ENCODE assay signal across 25 mouse cellular contexts in the genomic region with DNA sequence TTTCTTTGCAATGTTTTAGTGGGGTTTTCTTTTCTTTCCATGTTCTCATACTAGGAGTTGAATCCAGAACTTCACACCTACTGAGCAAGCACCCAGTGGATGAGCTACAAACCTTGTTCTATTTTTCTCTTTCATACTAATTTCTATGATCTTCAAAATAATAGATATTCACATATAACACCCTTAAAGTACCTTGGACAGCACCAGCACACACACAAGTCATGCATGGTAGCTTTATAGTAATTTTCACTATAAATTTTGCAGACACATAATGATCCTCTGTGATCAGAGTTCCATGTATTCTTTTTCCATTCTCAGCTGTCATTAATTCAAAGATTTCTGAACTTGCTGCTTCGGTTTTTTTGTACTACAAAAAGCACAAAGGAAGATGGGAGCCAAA.
DNase-seq lines count a peak whose midpoint lies in the region; ATAC-seq and TF ChIP-seq lines count a peak whose summit lies in the region.
"Had no signal": no experiment of that assay in that cellular context is flagged by ENCODE, and none has a peak within 500 bp of the region (broad histone marks: within the 10 kb centered on the region; RNA-seq: fewer than 3 reads in every experiment).

No protein-coding gene starts in this region.

- TF ChIP-seq POLR2A in MEL (IDR thresholded peaks at IDR 0.05; ENCODE audit: control insufficient read depth in 1 of 2, insufficient read depth in 1 of 2, low read depth in 1 of 2, low read length in 2 of 2, poor library complexity in 1 of 2), result no peak

- no peaks in the 10 kb centered on the region for H3K4me1 ChIP-seq in kidney, postnatal 0 days (replicated peaks; ENCODE audit: insufficient read depth, low read length)
- peaks cover 0 to 3% of the 10 kb centered on the region in 2 experiments; a peak in 1 of 4 replicates for H3K4me1 ChIP-seq in MEL (ENCODE audit: control insufficient read depth in 1 of 2, insufficient read depth in 2 of 2, low read length in 2 of 2)
- H3K4me1 ChIP-seq in embryonic facial prominence, embryonic 14.5 days (ENCODE audit: control insufficient read depth, insufficient read depth, low read length), result no peaks in the 10 kb centered on the region
- H3K4me1 ChIP-seq: embryonic facial prominence, embryonic 15.5 days; heart, embryonic 10.5 days; heart, embryonic 13.5 days; hindbrain, embryonic 15.5 days had no signal

- H3K79me2 ChIP-seq in MEL (ENCODE audit: control insufficient read depth, insufficient read depth, low read length, poor library complexity), result no peaks in the 10 kb centered on the region

- no peak overlapping the region for H3K4me3 ChIP-seq in kidney, postnatal 0 days (replicated peaks; ENCODE audit: low read depth, low read length)
- H3K4me3 ChIP-seq in MEL (ENCODE audit: control insufficient read depth in 1 of 2, insufficient read depth in 1 of 2, low read depth in 2 of 2, low read length in 2 of 2), result no peak overlapping the region
- no peak overlapping the region for H3K4me3 ChIP-seq in embryonic facial prominence, embryonic 14.5 days (ENCODE audit: low read depth, low read length)
- H3K4me3 ChIP-seq: embryonic facial prominence, embryonic 15.5 days; heart, adult 2 months; heart, embryonic 10.5 days; heart, embryonic 13.5 days; hindbrain, embryonic 15.5 days had no signal

- no peaks in the 10 kb centered on the region for H3K9me3 ChIP-seq in kidney, postnatal 0 days (replicated peaks; ENCODE audit: low read length)
- H3K9me3 ChIP-seq in MEL (replicated peaks; ENCODE audit: insufficient read depth, low read length), result no peaks in the 10 kb centered on the region
- H3K9me3 ChIP-seq in embryonic facial prominence, embryonic 14.5 days (ENCODE audit: control insufficient read depth, low read length), result no peaks in the 10 kb centered on the region
- H3K9me3 ChIP-seq: embryonic facial prominence, embryonic 15.5 days; heart, embryonic 10.5 days; heart, embryonic 13.5 days; hindbrain, embryonic 15.5 days had no signal

- TF ChIP-seq CTCF in kidney, postnatal 0 days (IDR thresholded peaks at IDR 0.05; ENCODE audit: low read depth), result no peak
- TF ChIP-seq CTCF in MEL (IDR thresholded peaks at IDR 0.05 in 2 of 3, conservative IDR thresholded peaks at IDR 0.05 in 1 of 3; ENCODE audit: control insufficient read depth in 1 of 3, insufficient read depth in 1 of 3, low read depth in 2 of 3, low read length in 3 of 3, poor library complexity in 1 of 3, severe bottlenecking in 1 of 3), result no peak

- H3K4me2 ChIP-seq in kidney, postnatal 0 days (ENCODE audit: low read length), result no peak overlapping the region
- no peak overlapping the region for H3K4me2 ChIP-seq in embryonic facial prominence, embryonic 14.5 days (ENCODE audit: low read depth, low read length)
- H3K4me2 ChIP-seq: embryonic facial prominence, embryonic 15.5 days; heart, embryonic 13.5 days; hindbrain, embryonic 15.5 days had no signal

- peak; percentile 19 for DNase-seq in embryo, embryonic 10.5 days (ENCODE audit: low spot score)
- DNase-seq in embryo, embryonic 10 days (ENCODE audit: low spot score), result no peak
- peak; percentile 50 for DNase-seq in kidney, postnatal 0 days (ENCODE audit: low spot score)
- no peak for DNase-seq in kidney, postnatal 36 days
- peak; percentile 4 for DNase-seq in MEL (ENCODE audit: low read depth, low spot score)
- DNase-seq in embryonic facial prominence, embryonic 14.5 days (ENCODE audit: low spot score), result peak; percentile 69
- DNase-seq in frontal cortex, postnatal 25 days (ENCODE audit: low spot score in 2 of 2), result no peak
- DNase-seq in Muller cell, postnatal 12 days (ENCODE audit: inconsistent ontology term), result no peak
- DNase-seq: adrenal gland, adult 8-10 months; adrenal gland, postnatal 25 days; cerebellum, adult 11-12 months; cerebellum, adult 8-10 months; cerebellum, postnatal 36 days; forebrain, postnatal 0 days; gastrocnemius, postnatal 25 days; heart, adult 2 months; heart, postnatal 14 days; heart, postnatal 4 days had no signal

- ATAC-seq in kidney, postnatal 0 days (replicated peaks; ENCODE audit: low FRiP score, low read depth), result no peak
- ATAC-seq in embryonic facial prominence, embryonic 14.5 days (ENCODE audit: low read depth), result no peak
- ATAC-seq: activated CD4-positive, CD25-positive, alpha-beta regulatory T cell, adult 4 months; forebrain, embryonic 14.5 days; forebrain, postnatal 0 days; intestine, postnatal 0 days had no signal

- 56% methylated on average over 1 of the region's 1 CpGs for WGBS in kidney, postnatal 0 days
- 71% methylated on average over 1 of the region's 1 CpGs for WGBS in embryonic facial prominence, embryonic 14.5 days

- H3K27ac ChIP-seq in kidney, postnatal 0 days, result no peak overlapping the region
- no peak overlapping the region for H3K27ac ChIP-seq in MEL (ENCODE audit: control insufficient read depth, low read depth, low read length)
- H3K27ac ChIP-seq in embryonic facial prominence, embryonic 14.5 days (replicated peaks; ENCODE audit: low read depth, low read length), result no peak overlapping the region
- H3K27ac ChIP-seq: embryonic facial prominence, embryonic 15.5 days; heart, adult 2 months; heart, embryonic 10.5 days; heart, embryonic 13.5 days; hindbrain, embryonic 15.5 days had no signal

- no peaks in the 10 kb centered on the region for H3K36me3 ChIP-seq in kidney, postnatal 0 days (ENCODE audit: insufficient read depth, low read length)
- no peaks in the 10 kb centered on the region; a peak in 1 of 4 replicates for H3K36me3 ChIP-seq in MEL (ENCODE audit: control insufficient read depth in 1 of 2, insufficient read depth in 2 of 2, low read length in 2 of 2)
- no peaks in the 10 kb centered on the region for H3K36me3 ChIP-seq in embryonic facial prominence, embryonic 14.5 days (ENCODE audit: control insufficient read depth, insufficient read depth, low read length)
- H3K36me3 ChIP-seq: embryonic facial prominence, embryonic 15.5 days; heart, embryonic 10.5 days; heart, embryonic 13.5 days; hindbrain, embryonic 15.5 days had no signal

- no peak overlapping the region for H3K9ac ChIP-seq in kidney, postnatal 0 days (ENCODE audit: low read depth, low read length)
- no peak overlapping the region for H3K9ac ChIP-seq in MEL (ENCODE audit: control insufficient read depth, low read depth, low read length, poor library complexity, severe bottlenecking)
- no peak overlapping the region for H3K9ac ChIP-seq in embryonic facial prominence, embryonic 14.5 days (ENCODE audit: low read depth, low read length)
- H3K9ac ChIP-seq: embryonic facial prominence, embryonic 15.5 days; forebrain, postnatal 0 days; heart, embryonic 13.5 days; hindbrain, embryonic 15.5 days had no signal

- TF ChIP-seq RAD21 in MEL (IDR thresholded peaks at IDR 0.05; ENCODE audit: low read depth, low read length), result no peak

- no peak for TF ChIP-seq EP300 in MEL (IDR thresholded peaks at IDR 0.05; ENCODE audit: low read depth in 1 of 2, low read length in 2 of 2)

- no peaks in the 10 kb centered on the region for H3K27me3 ChIP-seq in kidney, postnatal 0 days (ENCODE audit: insufficient read depth, low read length)
- no peaks in the 10 kb centered on the region for H3K27me3 ChIP-seq in MEL (ENCODE audit: control insufficient read depth in 1 of 2, insufficient read depth in 2 of 2, low read length in 2 of 2)
- H3K27me3 ChIP-seq in embryonic facial prominence, embryonic 14.5 days (replicated peaks; ENCODE audit: control insufficient read depth, insufficient read depth, low read length), result no peaks in the 10 kb centered on the region
- H3K27me3 ChIP-seq: embryonic facial prominence, embryonic 15.5 days; heart, embryonic 13.5 days; hindbrain, embryonic 15.5 days had no signal

TF ChIP-seq in MEL, 35 proteins besides CTCF, POLR2A, EP300 and RAD21:
- TF ChIP-seq ZMIZ1 (IDR thresholded peaks at IDR 0.05; ENCODE audit: low read depth, low read length) (no peak), TAL1 (IDR thresholded peaks at IDR 0.05; ENCODE audit: low read length) (no peak), ELF1 (IDR thresholded peaks at IDR 0.05; ENCODE audit: low read depth, low read length) (no peak), CHD1 (IDR thresholded peaks at IDR 0.05; ENCODE audit: low read depth, low read length) (no peak), POLR2AphosphoS2 (IDR thresholded peaks at IDR 0.05; ENCODE audit: low read length) (no peak), BHLHE40 (IDR thresholded peaks at IDR 0.05; ENCODE audit: borderline replicate concordance, low read depth, low read length) (no peak), KAT2A (conservative IDR thresholded peaks at IDR 0.05; ENCODE audit: low read depth, low read length) (no peak), CHD2 (IDR thresholded peaks at IDR 0.05; ENCODE audit: low read length) (no peak), TBP (IDR thresholded peaks at IDR 0.05; ENCODE audit: low read depth, low read length) (no peak), MYB (IDR thresholded peaks at IDR 0.05; ENCODE audit: low read depth, low read length) (no peak), MXI1 (IDR thresholded peaks at IDR 0.05; ENCODE audit: low read depth, low read length) (no peak), MAZ (IDR thresholded peaks at IDR 0.05; ENCODE audit: low read depth, low read length) (no peak), E2F4 (IDR thresholded peaks at IDR 0.05; ENCODE audit: borderline replicate concordance, low read depth, low read length) (no peak), RCOR1 (IDR thresholded peaks at IDR 0.05; ENCODE audit: low read depth, low read length) (no peak), GABPA (IDR thresholded peaks at IDR 0.05; ENCODE audit: low read depth, low read length) (no peak), POLR2AphosphoS5 (IDR thresholded peaks at IDR 0.05; ENCODE audit: borderline replicate concordance, low read depth, low read length) (no peak), USF2 (IDR thresholded peaks at IDR 0.05; ENCODE audit: borderline replicate concordance in 1 of 2, insufficient read depth in 1 of 2, low read depth in 1 of 2, low read length in 2 of 2) (no peak), UBTF (IDR thresholded peaks at IDR 0.05; ENCODE audit: borderline replicate concordance, insufficient read depth, low read depth, low read length) (no peak)

Comparison
In these comparisons a context has a peak if more than half of its experiments do, and no peak if none do; other contexts are left out.
1. DNase-seq: peak in embryo, embryonic 10.5 days (single experiment), kidney, postnatal 0 days (single experiment), MEL (single experiment) and embryonic facial prominence, embryonic 14.5 days (single experiment); none in embryo, embryonic 10 days (single experiment), kidney, postnatal 36 days (0 of 2), frontal cortex, postnatal 25 days (0 of 2) and Muller cell, postnatal 12 days (single experiment).